Mouse (Mus musculus) embryonic facial prominence, embryonic 10.5 days (tissue): Measurements from ENCODE around the gene C5ar2. TPM values are rescaled to one million over a fixed set of nuclear protein-coding genes. Genes with fewer than 3 reads are reported as not detected.

Experiments used
- polyA plus RNA-seq: library from polyadenylated mRNA; unstranded; fragments of >200 nt; fragmentation: Nextera tagmentation; extraction: Ambion mirVana; gene quantifications from 2 replicates; pipeline ENCODE4 v1.2.1, GENCODE M21; 2016

The C5ar2 gene
- polyA plus RNA-seq, 1 experiment from 2014 or later: 0.05 TPM

Other genes starting within 250 kb of the C5ar2 start
- 8.9 and 9.2 TPM in 2 replicates for gene Bicra, start 196.2 kb downstream of the C5ar2 start, polyA plus RNA-seq
- 0.05 TPM in 1 of 2 replicates, not detected in the other for gene Zfp541, start 182.3 kb downstream of the C5ar2 start, polyA plus RNA-seq
- 200 and 202 TPM in 2 replicates for gene Napa, start 145.7 kb downstream of the C5ar2 start, polyA plus RNA-seq
- 25.8 and 26.7 TPM in 2 replicates for gene Kptn, start 124.3 kb downstream of the C5ar2 start, polyA plus RNA-seq
- 0.16 and 0.20 TPM in 2 replicates for gene Slc8a2, start 114.3 kb downstream of the C5ar2 start, polyA plus RNA-seq
- 55.5 and 67.7 TPM in 2 replicates for gene Meis3, start 69.1 kb downstream of the C5ar2 start, polyA plus RNA-seq
- 19.0 and 20.1 TPM in 2 replicates for gene Dhx34, start 22.1 kb downstream of the C5ar2 start, polyA plus RNA-seq
- 0.54 and 0.64 TPM in 2 replicates for gene C5ar1, start 15.4 kb upstream of the C5ar2 start, polyA plus RNA-seq
- gene Inafm1, start 29.5 kb upstream of the C5ar2 start, polyA plus RNA-seq: 5.9 and 9.1 TPM in 2 replicates
- gene Ccdc9, start 42.6 kb upstream of the C5ar2 start, polyA plus RNA-seq: 27.1 and 27.5 TPM in 2 replicates
- gene Bbc3, start 64.2 kb upstream of the C5ar2 start, polyA plus RNA-seq: 12.9 and 13.4 TPM in 2 replicates
- 479 and 497 TPM in 2 replicates for gene Sae1, start 143.7 kb upstream of the C5ar2 start, polyA plus RNA-seq
- 20.5 and 22.2 TPM in 2 replicates for gene Zc3h4, start 156.8 kb upstream of the C5ar2 start, polyA plus RNA-seq
- gene Tmem160, start 208.6 kb upstream of the C5ar2 start, polyA plus RNA-seq: 71.5 and 76.4 TPM in 2 replicates
- gene Npas1, start 233.6 kb upstream of the C5ar2 start, polyA plus RNA-seq: 0.98 and 1.4 TPM in 2 replicates